Mouse (Mus musculus): Measurements from ENCODE around the gene Dand5. TPM values are rescaled to one million over a fixed set of nuclear protein-coding genes. Genes with fewer than 3 reads are reported as not detected.

Dand5 gene
- polyA plus RNA-seq, 1 experiment from 2014 or later, result 6.2 TPM

DNA sequence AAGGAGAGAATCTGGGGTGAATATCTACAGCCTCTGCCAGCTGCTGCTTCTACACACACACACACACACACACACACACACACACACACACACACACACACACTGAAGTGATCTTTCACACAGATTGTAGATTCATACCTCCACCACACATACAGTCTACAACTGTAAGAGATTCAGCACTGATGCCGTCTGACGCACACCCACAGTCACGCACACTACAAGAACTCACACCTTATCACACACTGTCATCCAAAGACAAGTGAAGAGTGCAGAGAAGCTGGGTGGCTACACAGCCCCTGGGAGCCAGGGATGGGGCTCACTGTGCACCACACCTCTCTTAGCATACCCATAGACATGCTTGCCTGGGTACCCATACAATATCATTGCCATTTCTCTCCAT, 8.8 kb downstream of the Dand5 start:
- Histone ChIP-seq H3K4me2 (no peak overlapping the region), H3K9me3 (replicated peaks) (no peaks in the 10 kb centered on the region), H3K4me3 (no peak overlapping the region), H3K9ac (no peak overlapping the region), H3K36me3 (no peaks in the 10 kb centered on the region), H3K4me1 (replicated peaks) (peaks cover 33% of the 10 kb centered on the region), H3K27me3 (replicated peaks) (peaks cover 37% of the 10 kb centered on the region), H3K27ac (ENCODE audit: poor library complexity, severe bottlenecking) (no peak overlapping the region)
- ATAC-seq (ENCODE audit: insufficient number of reproducible peaks, low FRiP score), result no peak
- 65% methylated on average over 3 of the region's 3 CpGs for WGBS

DNA sequence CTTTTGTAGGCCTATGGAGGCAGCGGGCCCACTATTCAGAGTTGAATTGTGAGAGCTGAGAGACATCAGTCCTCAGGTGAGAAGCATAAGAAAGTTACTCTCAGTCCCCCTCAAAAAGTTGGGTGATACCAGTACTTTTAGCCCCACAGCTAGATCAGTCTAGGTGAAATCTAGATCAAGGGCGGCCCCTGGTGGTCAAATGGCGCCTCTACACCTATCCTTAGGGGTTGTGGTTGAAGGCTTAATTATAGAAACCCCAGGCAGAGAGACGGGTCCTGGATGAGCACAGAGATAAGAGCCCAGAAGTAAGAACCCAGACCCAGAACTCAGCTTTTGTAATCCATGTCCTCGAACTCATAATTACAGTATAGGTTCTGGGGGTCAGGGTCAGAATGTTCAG, 9.6 kb downstream of the Dand5 start:
- no peaks in the 10 kb centered on the region for H3K36me3 ChIP-seq
- no peak overlapping the region for H3K9ac ChIP-seq
- ATAC-seq (ENCODE audit: insufficient number of reproducible peaks, low FRiP score), result no peak
- H3K27ac ChIP-seq (ENCODE audit: poor library complexity, severe bottlenecking), result no peak overlapping the region
- H3K27me3 ChIP-seq (replicated peaks), result peaks cover 41% of the 10 kb centered on the region
- no peak overlapping the region for H3K4me3 ChIP-seq
- 2% methylated on average over 5 of the region's 5 CpGs for WGBS
- H3K9me3 ChIP-seq (replicated peaks), result no peaks in the 10 kb centered on the region
- no peak overlapping the region for H3K4me2 ChIP-seq
- H3K4me1 ChIP-seq (replicated peaks), result peaks cover 35% of the 10 kb centered on the region

DNA sequence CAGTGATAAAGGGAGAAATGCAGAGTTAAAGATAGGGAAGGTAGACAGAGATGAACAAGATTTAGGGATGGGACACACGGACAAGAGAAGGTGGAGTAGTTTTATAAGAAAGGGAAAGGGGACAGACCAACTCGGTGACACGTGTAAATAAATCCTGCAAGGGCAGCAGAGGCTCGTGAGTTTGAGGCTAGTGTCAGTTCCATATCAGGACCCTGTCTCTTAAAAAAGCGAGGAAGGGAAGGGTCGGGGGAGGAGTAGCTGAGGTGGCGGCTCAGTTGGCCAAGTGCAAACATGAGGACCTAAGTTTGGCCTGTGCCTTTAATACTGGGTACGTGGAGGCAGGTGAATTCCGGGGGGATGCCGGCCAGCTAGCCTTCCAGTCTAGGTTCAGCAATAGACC, 11.3 kb downstream of the Dand5 start:
- H3K27me3 ChIP-seq (replicated peaks), result peaks cover 45% of the 10 kb centered on the region
- H3K4me1 ChIP-seq (replicated peaks), result peaks cover 35% of the 10 kb centered on the region
- 0 out of 2 replicates have a peak, but pooled peaks cover under 1% of the 10 kb centered on the region for H3K9me3 ChIP-seq (replicated peaks)
- ATAC-seq (ENCODE audit: insufficient number of reproducible peaks, low FRiP score), result no peak
- no peak overlapping the region; the same call in 1 of the 2 replicates for H3K27ac ChIP-seq (ENCODE audit: poor library complexity, severe bottlenecking)
- WGBS, result 26% methylated on average over 10 of the region's 10 CpGs
- H3K4me3 ChIP-seq, result peak overlapping the region; percentile 37
- H3K36me3 ChIP-seq, result no peaks in the 10 kb centered on the region
- peak overlapping the region; percentile 65 for H3K4me2 ChIP-seq
- H3K9ac ChIP-seq, result no peak overlapping the region

DNA sequence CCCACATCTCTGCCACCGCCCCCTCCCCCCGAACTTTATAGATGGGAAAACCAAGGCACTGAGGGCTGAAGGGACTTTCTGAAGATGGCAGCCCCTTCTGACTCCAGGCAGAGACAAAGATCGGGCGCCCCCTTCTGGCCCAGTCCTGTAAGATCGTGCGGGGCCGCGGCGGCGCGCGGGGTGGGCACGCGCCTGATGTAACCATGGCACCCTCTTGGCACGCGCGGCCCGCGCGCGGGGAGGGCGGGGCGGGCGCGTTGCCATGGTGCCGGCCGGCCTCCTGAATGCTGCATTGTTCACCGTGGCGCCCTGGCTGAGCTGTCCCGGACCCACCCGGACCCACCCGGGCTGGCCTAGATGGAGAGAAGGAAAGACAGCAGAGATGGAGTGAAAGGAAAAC, 11.7 kb downstream of the Dand5 start:
- Histone ChIP-seq H3K9ac (no peak overlapping the region), H3K36me3 (0 out of 2 replicates have a peak, but pooled peaks cover 4% of the 10 kb centered on the region), H3K4me1 (replicated peaks) (peaks cover 35% of the 10 kb centered on the region), H3K4me3 (peak overlapping the region; percentile 37), H3K9me3 (replicated peaks) (0 out of 2 replicates have a peak, but pooled peaks cover 4% of the 10 kb centered on the region), H3K27me3 (replicated peaks) (peaks cover 49% of the 10 kb centered on the region), H3K27ac (ENCODE audit: poor library complexity, severe bottlenecking) (no peak overlapping the region), H3K4me2 (peak overlapping the region; percentile 65)
- peak; percentile 85 for ATAC-seq (ENCODE audit: insufficient number of reproducible peaks, low FRiP score)
- WGBS, result 1% methylated on average over 32 of the region's 32 CpGs

DNA sequence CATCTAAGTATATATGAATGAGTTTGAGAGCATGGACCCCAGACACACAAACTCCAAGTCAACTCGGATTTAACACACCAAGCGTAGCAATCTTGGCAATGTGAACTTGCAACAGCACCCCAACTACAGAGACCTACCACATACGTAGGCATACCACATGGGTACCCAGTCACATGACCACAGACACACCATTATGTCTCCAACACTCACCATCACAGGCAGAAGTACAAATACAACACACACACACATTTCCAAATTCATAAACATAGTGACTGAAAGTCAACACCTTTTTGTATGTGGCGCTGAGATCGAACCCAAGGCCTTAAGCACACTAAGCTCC, 12.7 kb downstream of the Dand5 start:
- H3K27me3 ChIP-seq (replicated peaks), result peaks cover 57% of the 10 kb centered on the region
- H3K4me2 ChIP-seq, result no peak overlapping the region
- no peak overlapping the region for H3K4me3 ChIP-seq
- H3K27ac ChIP-seq (ENCODE audit: poor library complexity, severe bottlenecking), result no peak overlapping the region
- 72% methylated on average over 5 of the region's 5 CpGs for WGBS
- no peak for ATAC-seq (ENCODE audit: insufficient number of reproducible peaks, low FRiP score)
- H3K36me3 ChIP-seq, result 0 out of 2 replicates have a peak, but pooled peaks cover 4% of the 10 kb centered on the region
- H3K9me3 ChIP-seq (replicated peaks), result 0 out of 2 replicates have a peak, but pooled peaks cover 6% of the 10 kb centered on the region
- H3K4me1 ChIP-seq (replicated peaks), result peaks cover 29% of the 10 kb centered on the region
- H3K9ac ChIP-seq, result no peak overlapping the region

DNA sequence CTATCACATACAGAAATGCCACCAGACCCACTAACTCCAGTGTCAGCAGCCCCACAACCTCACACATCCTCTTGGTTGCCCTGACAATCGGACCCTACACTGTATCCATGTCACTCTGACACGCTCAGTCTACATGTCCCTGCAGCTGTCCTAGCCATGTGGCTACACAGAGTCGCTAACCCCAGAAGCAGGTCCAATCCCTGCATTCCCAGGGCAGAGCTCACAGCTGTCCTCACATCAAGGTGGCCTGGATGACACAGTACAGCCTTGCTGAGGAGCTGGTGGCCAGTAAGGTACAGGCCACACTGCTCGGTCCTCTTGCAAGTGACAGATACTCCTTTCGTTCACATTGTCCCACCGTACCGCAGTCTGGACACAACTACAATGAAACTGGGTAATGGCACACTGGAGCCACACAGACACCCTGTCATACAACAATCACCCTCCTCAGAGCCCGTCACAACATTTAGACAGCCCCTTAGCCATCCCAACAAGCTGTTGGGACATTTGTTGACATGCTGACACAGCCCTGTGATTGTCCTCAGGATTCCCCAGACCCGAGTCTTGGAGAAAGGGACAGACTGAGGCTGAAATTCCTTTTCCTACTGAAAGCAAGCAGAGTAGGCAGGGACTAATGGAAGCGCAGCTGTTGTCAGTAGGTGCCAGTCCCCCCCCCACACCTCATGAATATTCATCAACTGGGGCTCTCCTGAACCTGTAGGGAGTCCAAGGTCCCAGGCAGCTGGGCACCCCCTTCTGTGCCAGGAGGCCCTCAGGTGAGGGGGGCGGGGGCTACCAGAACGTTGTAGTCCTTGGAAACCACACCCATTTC, 13.3 kb downstream of the Dand5 start:
- Histone ChIP-seq H3K27ac (ENCODE audit: poor library complexity, severe bottlenecking) (no peak overlapping the region), H3K4me2 (no peak overlapping the region), H3K9me3 (replicated peaks) (0 out of 2 replicates have a peak, but pooled peaks cover 6% of the 10 kb centered on the region), H3K36me3 (0 out of 2 replicates have a peak, but pooled peaks cover 4% of the 10 kb centered on the region), H3K27me3 (replicated peaks) (peaks cover 58% of the 10 kb centered on the region), H3K4me1 (replicated peaks) (peaks cover 23% of the 10 kb centered on the region), H3K4me3 (no peak overlapping the region), H3K9ac (peak overlapping the region; percentile 3; the same call in 1 of the 2 replicates)
- ATAC-seq (ENCODE audit: insufficient number of reproducible peaks, low FRiP score), result no peak
- 53% methylated on average over 12 of the region's 12 CpGs for WGBS

DNA sequence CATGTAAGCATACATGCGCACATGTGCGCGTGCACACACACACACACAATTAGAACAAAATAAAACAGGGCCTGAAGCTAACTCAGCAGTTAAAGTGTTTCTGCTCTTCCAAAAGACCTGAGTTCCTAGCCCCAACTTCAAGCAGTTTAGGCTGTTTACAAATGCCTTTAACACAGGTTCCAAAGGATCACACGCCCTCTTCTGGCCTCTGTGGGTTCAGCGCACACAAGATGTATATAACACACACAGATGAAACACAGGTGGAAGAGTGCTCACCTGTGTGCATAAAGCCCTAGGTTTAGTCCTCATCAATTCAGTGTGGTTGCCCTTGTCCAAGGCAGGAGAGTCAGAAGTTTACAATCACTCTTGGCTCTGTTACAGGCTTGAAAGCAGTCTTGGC, 16.6 kb downstream of the Dand5 start:
- no peak overlapping the region for H3K9ac ChIP-seq
- 94% methylated on average over 5 of the region's 5 CpGs for WGBS
- no peak for ATAC-seq (ENCODE audit: insufficient number of reproducible peaks, low FRiP score)
- no peak overlapping the region for H3K4me3 ChIP-seq
- H3K4me1 ChIP-seq (replicated peaks), result peaks cover 17% of the 10 kb centered on the region
- peaks cover 66% of the 10 kb centered on the region for H3K27me3 ChIP-seq (replicated peaks)
- no peak overlapping the region for H3K4me2 ChIP-seq
- H3K9me3 ChIP-seq (replicated peaks), result 0 out of 2 replicates have a peak, but pooled peaks cover 6% of the 10 kb centered on the region
- H3K27ac ChIP-seq (ENCODE audit: poor library complexity, severe bottlenecking), result no peak overlapping the region
- H3K36me3 ChIP-seq, result 0 out of 2 replicates have a peak, but pooled peaks cover 4% of the 10 kb centered on the region

DNA sequence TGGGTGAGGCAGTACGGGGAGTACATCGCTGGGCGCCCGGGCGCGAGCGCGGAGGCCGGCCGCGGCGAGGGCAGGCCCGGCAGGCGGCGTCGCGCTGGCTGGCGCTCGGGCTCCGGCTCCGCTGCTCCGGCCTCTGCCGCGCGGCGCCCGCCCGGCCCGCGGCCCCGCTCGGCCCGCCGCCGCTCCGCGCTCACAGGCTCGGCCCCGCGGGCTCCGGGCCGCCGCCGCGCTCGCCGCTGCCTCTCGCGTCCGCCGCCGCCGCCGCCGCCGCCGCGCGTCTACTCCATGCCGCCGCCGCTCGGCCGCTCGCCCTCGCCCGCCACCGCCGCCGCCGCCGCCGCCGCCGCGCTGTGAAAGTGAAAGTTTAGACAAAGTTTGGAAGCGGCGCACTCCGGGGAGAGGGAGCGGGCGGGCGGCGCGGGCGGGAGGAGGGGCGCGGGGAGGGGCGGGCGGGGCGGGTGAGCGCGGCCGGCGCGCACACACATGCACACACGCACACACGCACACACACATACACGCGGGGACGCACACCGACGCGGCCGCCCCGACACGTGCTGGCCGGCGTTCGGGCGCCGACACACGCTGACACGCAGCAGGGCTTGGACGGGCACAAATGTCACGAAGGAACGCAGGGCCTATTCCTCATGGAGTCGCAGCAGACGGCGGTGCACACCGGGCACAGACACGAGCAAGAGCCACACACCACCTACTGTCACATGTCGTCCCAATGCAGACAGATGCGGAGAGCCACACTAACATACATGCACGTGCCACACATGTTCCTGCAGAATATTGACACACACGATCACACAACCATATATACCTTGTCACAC, 22.4 kb downstream of the Dand5 start, which contains the start of gene Nfix:
Gene Nfix (minus strand): TSS at position 346 of the 833 bp plus-strand sequence.
- Histone ChIP-seq H3K9me3 (replicated peaks) (no peaks in the 10 kb centered on the region), H3K9ac (peak within 1 kb of the TSS; percentile 91), H3K4me3 (peak within 1 kb of the TSS; percentile 90), H3K27ac (ENCODE audit: poor library complexity, severe bottlenecking) (peak within 1 kb of the TSS; percentile 57), H3K4me2 (peak within 1 kb of the TSS; percentile 96), H3K27me3 (replicated peaks) (peaks cover 87% of the 10 kb centered on the region), H3K4me1 (replicated peaks) (peaks cover 13% of the 10 kb centered on the region), H3K36me3 (peaks cover 4% of the 10 kb centered on the region; the same call in 1 of the 2 replicates)
- WGBS, result 20% methylated on average over 110 of the region's 125 CpGs
- peak; percentile 49 for ATAC-seq (ENCODE audit: insufficient number of reproducible peaks, low FRiP score)

DNA sequence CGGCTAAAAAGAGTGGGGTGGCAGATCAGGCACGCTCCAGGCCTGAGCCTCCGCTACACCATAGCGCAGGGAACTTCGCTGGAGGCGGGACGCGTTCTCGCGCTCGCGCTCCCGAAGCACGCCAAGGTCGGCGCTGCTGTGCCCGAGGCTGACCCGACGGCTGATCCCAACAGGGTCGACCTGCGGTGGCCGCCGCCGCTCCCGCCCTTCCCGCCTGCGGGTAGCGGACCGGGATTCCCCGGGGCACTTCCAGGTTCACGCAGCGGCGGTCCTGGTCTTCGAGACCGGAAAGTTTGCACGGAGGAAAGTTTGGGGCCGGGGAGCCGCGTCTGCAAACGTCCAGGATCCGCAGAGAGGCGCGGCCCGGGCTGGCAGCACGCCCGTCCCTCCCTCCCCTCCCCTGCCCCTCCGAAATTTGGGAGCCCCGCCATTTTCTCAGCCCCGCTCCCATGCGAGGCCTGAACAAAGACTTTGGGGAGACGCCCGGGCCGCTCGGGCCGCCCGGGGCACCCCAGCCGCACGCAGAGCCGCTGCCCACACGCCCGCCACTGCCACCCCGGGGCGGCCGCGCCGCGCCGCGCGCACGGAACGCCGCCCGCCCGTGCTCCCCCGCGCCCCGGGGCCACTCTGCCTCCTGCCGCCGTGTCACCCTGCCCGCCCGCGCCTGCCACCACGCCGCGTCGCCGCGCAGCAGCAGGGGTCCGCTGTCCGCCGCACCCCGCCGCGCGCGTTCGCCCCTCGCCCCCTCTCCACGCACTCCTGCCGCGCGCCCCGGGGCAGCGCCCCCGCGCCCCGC, 23.3 kb downstream of the Dand5 start:
- peak; percentile 26 for ATAC-seq (ENCODE audit: insufficient number of reproducible peaks, low FRiP score)
- 4% methylated on average over 108 of the region's 108 CpGs for WGBS
- Histone ChIP-seq H3K9ac (peak overlapping the region; percentile 91), H3K27me3 (replicated peaks) (peaks cover 87% of the 10 kb centered on the region), H3K9me3 (replicated peaks) (no peaks in the 10 kb centered on the region), H3K27ac (ENCODE audit: poor library complexity, severe bottlenecking) (peak overlapping the region; percentile 57), H3K4me1 (replicated peaks) (peaks cover 20% of the 10 kb centered on the region), H3K4me2 (peak overlapping the region; percentile 96), H3K36me3 (peaks cover 4% of the 10 kb centered on the region; the same call in 1 of the 2 replicates), H3K4me3 (peak overlapping the region; percentile 90)

DNA sequence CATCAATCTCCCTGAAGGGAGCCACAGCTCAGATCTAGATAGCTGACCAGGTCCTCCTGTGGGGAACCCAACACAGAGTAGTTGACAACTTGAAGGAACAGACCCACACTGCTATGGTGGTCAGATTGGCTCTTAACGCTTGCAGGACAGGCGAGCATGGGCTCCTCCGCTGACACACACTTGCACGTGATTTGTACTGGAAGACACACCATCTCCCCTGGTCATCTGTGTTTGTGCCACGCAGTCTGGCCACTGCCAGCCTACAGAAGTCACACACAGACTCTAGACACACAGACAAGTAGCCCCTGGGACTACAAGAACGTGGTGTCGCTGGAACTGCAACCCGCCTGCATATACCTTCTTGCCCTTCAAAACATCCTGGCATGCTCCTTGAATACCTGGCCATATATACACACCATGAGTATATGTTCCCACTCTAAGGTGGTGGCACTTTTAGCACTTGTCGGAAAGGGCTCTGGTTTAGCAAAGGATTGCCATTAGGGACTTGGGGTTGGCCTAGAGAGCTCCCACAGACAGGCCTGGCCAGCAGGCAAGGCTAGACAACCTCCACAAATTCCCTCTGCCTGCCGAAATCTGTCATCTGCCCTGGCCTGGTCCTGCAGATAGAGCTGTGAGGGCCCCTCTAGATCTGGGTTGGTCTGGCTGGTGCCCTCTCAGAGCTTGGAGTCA, 24.0 kb downstream of the Dand5 start:
- 48% methylated on average over 10 of the region's 10 CpGs for WGBS
- Histone ChIP-seq H3K9me3 (replicated peaks) (no peaks in the 10 kb centered on the region), H3K4me3 (peak overlapping the region; percentile 90), H3K9ac (peak overlapping the region; percentile 91), H3K27me3 (replicated peaks) (peaks cover 87% of the 10 kb centered on the region), H3K36me3 (peaks cover 4% of the 10 kb centered on the region; the same call in 1 of the 2 replicates), H3K4me1 (replicated peaks) (peaks cover 26% of the 10 kb centered on the region), H3K4me2 (peak overlapping the region; percentile 96), H3K27ac (ENCODE audit: poor library complexity, severe bottlenecking) (no peak overlapping the region)
- ATAC-seq (ENCODE audit: insufficient number of reproducible peaks, low FRiP score), result no peak

All from heart, embryonic 12.5 days (tissue).